Mouse (Mus musculus) gastrocnemius, postnatal 14 days (tissue): ENCODE measurements around the gene Rbks. TPM values are rescaled to one million over a fixed set of nuclear protein-coding genes. Genes with fewer than 3 reads are reported as not detected.

Experiments used
- DNase-seq: peaks from one replicate; pipeline ENCODE4 v3.0.0; 2021; ENCODE audit warnings: mixed read lengths
- intact Hi-C: fragments of 180-260 bp; cut with DNase I; formaldehyde crosslinking; loops from one replicate; pipeline ENCODE4 v1.15.1; 2025; ENCODE audit warnings: low total_unique reads
- long read RNA-seq, 2 experiments: library from polyadenylated mRNA; stranded (forward); transcript quantifications; one replicate each; pipeline ENCODE4 v2.0.0; 2021
- total RNA-seq, 2 experiments: library from RNA; stranded (reverse); gene quantifications; 2 replicates each; pipeline ENCODE4 v1.2.3; 2021

The Rbks gene
- total RNA-seq, result 1 to 10 TPM; 2.1 to 3.3 TPM
- long read RNA-seq, experiment 1, result 0 reads
- long read RNA-seq, experiment 2, result 0 reads

DNA sequence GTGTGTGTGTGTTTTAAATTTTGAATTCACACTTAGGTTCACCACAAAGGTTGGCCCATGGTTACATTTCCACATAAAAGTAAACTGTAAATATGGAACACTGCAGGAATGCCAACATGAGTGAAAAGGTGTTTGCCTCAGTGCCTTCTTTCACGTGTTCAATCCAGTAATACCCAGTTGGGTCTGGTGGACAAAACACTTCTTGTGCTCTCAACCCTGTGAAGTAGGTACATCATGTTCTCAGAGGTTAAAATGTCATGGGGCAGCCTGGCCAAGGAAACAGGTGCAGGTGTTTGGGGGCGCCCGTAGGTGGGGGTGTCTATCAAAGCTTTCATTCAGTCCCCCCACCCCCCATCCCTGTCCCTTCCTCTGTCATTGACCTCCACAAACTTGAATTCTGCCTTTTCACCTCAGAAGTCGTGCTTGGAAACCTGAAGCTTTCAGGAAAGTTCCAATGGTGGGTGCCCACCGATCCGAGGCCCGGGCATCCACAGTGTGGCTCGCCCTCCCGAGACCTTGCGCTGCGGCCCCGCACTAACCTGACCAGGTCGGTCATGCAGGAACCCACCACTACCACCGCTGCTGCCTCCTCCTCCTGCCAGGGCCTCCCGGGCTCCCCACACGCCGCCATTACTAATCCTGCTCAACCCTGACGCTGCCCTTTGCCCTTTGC lies at the start of gene Rbks:
Gene Rbks (minus strand): TSS at position 657 of the 673 bp plus-strand sequence.
- intact Hi-C loops, result no loop called here

DNA sequence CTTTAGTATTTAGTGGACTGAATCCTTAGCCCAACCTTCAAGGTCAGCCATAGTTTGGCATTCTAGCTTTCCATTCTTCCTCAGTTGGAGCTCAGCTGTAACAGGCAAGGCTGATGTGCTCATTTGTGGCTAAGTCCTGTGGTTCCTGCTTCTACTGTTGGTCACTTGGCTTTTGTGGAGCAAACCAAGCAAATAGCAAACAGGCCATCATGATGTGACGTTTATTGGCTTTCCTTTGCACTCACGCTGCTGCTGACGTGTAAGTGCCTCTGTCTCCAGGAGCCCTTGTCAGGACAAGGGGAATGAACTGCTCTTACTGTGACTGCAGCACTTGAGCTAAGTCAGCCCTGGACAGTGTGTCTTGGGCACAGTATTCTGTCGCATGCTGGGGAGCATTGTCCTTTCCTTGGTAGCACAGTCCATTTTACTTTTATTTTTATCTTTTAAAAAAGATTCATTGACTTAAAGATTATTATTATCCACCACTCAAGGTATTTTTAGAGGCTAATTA lies 45.1 kb upstream of the Rbks start:
- intact Hi-C loops, result no loop called here
- no peak for DNase-seq

More for the DNA sequence above, at the start of gene Rbks:
- DNase-seq, result no peak

DNA sequence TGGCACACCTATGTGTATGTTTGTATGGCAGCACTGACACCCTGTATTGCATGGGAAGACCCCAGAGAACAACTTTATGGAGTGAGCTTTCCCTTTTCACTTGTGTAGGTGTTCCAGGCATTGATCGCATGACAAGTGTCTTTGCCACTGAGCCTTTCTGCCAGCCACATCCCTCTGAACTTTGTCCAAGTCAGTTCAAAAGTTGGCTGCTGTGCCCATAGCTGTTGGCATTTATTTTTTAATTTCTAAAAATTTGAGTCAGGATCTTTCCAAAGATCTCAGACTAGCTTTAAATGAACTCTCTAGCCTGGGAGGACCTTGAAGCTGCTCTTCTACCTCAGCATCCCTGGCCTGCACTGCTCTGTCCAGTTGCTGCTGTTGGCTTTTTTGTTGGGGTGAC lies 44.5 kb upstream of the Rbks start:
- DNase-seq, result no peak
- intact Hi-C loops, result no loop called here

DNA sequence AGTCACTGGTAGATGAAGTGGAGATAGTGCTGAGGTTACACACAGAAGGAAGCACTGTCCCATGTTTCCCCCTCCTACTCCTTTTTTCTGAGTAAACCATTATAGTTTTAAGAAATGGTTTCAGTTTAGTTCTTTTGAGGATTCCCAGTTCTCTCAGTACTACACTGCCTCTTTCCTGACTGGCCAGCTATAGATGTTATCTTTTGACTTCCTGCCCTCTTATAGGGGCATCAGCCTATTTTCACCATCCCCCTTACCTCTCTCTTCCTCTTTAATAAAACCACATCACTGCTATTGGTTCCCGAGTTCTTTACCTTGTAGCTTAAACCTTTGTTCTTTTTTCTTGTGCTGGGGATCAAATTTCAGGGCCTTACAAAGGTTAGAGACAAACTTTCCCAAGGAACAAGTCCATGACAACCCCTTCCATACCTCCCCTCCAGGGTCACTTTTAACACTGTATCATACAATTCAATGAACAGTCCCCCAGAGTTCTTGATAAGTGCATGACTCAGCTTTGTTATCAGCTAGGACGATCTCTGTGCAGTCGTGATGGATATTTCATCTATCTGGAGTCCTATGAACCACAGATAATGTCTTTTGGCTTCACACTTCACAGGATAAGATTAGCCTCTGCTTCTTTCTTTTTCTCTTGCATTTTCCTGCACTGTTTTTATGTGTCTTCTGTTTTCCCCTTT lies 35.4 kb upstream of the Rbks start:
- no peak for DNase-seq
- intact Hi-C loops, result no loop called here

DNA sequence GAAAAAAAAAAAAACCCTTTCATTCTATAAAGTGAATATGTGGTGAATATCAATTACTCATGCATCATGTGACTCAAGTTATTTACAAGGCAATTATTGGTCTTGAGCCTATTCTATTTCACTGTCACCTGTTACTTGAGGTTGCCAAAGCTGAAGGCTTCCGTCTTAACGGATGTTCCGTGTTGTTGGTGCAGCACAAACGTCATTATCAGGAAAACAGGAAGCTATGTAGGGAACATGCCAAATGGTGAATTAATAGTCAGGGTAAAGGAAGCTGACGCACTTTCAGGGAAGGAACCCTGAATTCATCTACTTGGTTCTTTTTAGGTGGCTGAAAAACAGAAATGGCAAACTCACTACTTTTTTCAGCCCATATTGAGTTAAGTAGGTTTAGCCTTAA lies 30.0 kb upstream of the Rbks start:
- DNase-seq, result no peak
- intact Hi-C loops, result no loop called here

DNA sequence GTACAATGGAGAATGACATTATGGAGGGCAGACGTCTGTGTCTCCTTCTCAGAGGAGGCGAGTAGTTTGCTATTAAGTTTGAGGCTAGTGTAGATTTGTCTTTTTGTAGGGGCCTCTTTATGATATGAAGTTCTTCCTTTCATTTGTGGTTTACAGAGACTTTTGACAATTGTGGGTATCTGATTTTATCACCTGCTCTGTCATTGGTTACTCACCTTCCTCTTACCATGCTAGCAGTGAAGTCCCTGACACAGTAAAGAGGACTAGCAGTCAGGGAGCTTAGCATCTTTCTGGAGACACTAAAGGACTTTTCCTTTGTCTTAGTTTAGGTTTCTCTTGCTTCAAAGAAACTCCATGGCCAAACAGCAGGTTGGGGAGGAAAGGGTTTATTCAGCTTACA lies 28.5 kb upstream of the Rbks start:
- intact Hi-C loops, result no loop called here
- no peak for DNase-seq

DNA sequence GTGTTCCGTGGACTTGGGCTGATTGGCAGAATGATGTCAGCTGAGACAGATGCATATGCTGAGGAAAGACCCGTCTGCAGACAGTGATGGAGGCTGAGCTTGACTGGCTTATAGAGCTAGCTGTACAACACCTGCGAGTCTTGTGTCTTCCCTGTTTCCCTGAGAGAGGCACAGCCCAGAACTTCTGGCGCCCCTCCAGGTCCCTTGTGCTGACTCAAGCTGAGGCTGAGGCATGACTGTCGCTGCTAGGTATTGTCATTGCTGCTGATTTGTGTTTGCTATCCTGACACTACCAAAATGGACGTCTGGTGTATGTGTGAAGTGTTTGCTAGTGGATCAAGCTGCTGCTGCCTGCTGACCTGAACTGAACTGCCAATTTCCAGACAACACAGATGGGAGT lies 27.1 kb upstream of the Rbks start:
- intact Hi-C loops, result loop anchor here (5.0 kb wide), 1 partner anchor 1083 kb away; no protein-coding TSS in a partner anchor

DNA sequence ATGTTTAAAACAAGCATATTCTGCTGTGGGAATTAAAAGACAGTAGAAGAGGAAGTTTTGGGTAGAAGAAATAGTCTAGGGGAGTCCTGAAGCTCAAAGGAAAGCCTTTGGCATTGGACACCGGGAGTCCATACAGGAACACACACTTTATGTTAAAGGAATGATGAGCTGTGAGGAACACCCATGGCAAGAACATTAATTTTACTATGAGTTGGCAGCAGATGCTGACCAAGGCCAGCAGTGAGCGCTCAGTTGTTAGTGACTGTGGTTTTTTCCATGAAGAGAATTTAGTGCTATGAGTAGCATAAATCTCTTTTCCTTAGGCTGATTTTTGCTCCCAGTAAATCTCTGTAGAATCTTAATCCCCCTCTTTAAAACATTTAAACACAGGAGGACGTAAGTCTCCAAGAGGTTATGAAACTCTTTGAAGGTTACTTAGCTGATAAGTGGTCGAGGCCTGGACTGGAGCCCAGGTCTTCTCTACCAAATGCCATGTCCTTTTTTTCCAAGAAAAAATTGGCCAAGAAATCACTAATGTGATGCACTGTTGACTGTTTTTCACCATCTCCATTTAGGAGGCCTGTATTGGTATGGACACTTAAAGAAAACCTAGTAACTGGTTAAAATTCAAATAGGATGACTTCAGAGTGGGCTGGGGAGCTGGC lies 18.2 kb upstream of the Rbks start:
- intact Hi-C loops, result no loop called here
- no peak for DNase-seq

More for the DNA sequence above, 27.1 kb upstream of the Rbks start:
- DNase-seq, result no peak

DNA sequence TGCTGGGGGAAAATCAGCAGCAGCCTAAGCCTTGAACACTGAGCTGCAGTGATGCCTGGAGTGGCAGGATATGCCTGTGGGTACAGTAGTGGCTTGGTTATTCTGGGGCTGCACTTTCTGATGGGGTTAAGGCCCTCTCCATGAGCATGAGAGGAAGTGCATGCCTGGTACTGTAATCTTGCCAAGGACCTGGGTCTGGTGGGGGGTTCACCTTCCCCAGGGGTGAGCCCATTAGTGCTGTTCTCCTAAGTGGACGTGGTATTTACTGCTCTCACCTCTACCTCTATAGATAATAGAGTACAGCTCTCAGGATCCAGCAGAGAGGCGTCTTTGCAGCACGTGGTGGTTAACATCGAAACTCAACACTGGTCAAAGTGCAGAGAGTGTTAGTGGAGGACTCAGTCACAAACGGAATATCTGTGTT lies 16.4 kb upstream of the Rbks start:
- intact Hi-C loops, result no loop called here
- no peak for DNase-seq

DNA sequence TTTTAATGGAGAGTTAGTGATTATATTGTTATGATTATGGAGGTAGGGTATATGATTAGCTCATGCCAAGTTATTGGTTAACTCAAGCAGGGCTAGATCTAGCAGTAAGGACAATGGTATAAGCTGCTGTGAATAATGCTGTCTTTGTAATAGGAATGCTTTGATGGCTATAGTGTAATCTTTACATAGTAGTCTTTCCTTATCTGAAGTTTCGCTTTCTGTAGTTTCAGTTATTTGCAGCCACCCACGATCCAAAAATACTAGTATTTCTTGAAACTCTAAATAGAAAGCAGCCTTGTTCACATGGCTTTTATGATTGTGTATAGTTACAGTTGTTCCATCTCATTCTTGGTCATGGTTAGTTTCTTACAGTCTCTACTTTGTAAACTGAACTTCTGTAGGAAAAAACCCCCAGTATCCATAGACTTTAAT lies 15.9 kb upstream of the Rbks start:
- DNase-seq, result no peak
- intact Hi-C loops, result no loop called here

DNA sequence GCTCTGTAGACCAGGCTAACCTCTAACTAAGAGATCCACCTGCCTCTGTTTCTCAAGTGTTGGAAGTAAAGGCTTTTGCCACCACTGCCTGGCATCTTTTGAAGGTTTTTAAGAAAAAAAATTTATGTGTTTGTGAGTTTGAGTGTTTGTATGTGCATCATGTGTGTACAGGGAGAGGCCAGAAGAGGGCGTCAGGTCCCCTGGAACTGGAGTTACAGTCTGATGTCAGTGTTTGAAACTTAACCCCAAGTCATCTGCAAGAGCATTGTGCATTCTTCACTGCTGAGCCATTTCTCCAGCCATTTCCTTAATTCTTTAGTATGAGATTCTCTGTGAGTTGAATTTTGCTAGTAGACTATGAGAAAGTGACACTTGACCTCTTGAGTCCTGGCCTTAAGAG lies 12.0 kb upstream of the Rbks start:
- DNase-seq, result no peak
- intact Hi-C loops, result loop anchor here (10.0 kb wide), 1 partner anchor 185 kb away; no protein-coding TSS in a partner anchor

DNA sequence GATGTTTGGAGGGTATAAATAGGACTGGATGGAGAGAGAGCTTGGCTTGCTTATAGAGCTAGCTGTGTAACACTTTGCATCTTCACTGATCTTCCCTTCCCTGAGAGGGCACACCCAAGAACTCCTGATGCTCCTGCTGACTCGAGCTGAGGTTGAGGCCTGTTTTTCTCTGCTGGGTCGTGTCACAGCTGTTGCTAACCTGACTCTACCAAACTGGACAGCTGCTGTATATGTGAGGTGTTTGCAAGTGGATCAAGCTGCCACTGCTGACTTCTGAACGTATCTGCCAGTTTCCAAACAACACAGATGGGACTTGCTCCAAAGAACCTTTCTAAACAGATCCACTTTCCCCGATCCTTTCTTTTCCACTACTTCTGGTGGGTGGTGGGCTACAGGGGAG lies 9.4 kb upstream of the Rbks start:
- intact Hi-C loops, result loop anchor here (10.0 kb wide), 1 partner anchor 188 kb away; no protein-coding TSS in a partner anchor
- DNase-seq, result no peak

DNA sequence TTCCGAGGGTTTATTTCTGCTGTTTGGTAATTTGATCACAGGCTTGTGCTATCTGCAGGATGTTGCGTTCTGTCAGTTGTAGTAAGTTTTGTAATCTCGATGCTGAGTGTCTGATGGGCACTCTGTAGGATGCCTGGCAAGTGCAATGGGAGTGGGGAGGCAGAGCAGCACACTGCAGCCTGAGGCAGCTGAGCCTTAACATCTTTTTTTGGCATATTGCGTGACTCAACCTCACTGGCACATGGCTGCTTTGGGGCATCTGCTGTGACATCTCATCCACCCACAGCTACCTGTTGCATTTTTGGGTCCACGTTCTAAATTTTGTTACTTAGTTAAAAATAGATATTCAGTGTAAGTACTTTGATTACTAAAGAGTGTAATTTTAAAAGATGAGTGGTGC lies 7.5 kb upstream of the Rbks start:
- intact Hi-C loops, result loop anchor here (10.0 kb wide), 1 partner anchor 190 kb away; no protein-coding TSS in a partner anchor
- no peak for DNase-seq

DNA sequence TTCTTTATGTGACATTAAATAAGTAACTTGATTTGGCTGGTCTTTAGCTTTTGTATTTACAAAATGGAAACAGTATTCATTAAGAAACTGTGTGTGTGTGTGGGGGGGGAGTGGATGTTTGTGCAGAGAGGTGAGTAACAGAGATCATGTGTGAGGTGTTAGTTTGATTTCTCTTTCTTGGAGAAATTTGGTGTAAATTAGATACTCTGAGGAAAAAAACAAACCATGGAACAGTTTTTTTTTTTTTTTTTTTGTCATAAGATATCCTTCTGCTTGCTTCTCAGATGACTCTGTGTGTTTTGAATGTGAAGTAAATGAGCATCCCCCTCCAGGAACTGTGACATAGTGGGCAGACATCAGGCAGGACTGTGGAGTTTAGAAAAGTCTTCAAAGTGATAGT lies 2.0 kb upstream of the Rbks start:
- intact Hi-C loops, result no loop called here
- no peak for DNase-seq

DNA sequence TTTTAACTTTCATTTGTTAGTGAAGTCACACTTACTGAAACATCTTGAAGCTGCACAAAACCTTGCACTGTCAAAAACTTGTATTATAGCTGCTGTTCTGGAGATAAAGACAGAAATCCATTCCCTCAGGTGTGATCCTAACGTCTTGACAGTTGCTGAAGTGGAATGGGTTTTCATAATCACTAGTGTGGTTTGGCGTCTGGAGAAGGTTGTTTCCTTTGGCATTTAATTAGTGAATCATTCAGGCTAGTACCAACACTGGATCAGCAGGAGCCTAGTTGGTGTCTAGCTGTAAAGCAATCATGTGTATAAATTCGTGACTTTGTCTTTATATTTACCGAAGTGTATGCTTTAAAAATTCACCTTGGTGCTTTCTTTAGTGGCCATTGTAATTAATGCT lies 1.5 kb upstream of the Rbks start:
- intact Hi-C loops, result no loop called here
- no peak for DNase-seq

DNA sequence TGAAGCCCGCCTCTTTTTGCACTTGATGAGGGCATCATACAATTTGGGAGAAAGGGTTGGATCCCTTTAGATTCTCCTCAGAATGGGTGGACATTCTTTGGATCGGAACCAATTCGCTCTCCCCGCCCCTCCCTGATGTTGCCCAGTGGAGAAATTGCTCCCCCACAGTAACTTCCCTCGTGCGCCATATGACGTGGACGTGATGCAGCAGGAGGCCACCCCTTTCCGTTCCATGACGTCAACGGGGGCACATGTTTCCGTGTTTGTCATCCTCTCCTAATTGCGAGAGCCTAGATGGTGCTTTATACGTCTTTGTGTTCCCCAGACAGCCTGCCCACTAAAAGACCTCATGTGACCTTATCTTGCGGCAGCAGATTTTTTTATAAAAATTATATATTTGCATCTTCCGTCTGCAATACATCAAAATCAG lies 885 bp upstream of the Rbks start:
- peak; percentile 75 for DNase-seq
- intact Hi-C loops, result no loop called here

DNA sequence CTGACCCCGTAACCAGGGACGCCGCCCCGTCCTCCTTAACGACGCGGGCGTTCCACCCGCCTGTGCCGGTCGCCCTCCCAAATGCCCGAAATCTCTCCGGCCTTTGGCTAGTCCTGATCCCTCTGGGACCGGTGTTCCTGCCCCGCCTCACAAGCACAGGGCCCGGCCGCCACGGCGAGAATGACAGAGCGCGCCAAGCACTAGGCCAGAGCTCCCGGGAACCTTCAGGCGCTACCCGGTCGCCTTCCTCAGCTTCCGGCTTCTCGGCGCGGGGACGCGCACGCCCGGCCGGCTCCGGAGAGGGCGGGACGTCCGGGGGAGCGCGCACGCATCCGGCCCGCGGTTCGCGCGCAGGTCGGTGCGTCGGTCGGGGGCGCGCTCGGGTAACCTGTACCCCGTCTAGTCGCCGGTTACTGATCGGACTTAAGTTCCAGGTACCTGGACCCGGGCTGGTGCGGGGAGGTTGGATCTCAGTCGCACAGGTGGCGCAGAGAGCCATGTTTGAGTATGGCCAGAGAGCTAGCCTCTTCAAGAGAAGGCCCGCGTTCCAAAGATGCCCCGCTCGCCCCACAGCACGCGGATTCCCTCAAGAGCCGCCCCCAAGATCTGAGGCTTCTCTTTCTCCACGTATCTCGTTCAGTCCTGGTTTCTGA lies 343 bp upstream of the Rbks start, which contains the start of gene Babam2:
Gene Babam2 (plus strand): TSS at position 41 of the 653 bp plus-strand sequence.
- intact Hi-C loops, result no loop called here
- peak; percentile 92 for DNase-seq

DNA sequence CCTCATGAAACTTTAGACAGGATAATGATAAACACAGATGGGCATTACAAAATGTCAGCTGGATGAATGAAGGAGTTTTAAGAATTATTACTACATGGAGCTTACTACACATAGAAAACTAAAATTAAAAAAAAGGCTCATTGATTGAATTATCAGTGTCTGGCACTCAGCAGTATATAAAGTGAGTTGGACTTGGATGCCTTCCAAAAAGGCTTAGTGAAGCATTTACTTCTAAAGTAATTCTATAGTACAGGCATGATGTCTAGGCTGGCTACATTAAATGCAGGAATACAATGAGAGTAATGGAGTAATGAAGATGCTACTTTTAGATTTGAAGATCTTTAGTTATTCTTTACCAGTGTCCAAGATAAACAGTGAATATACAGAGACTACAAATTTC lies 4.2 kb downstream of the Rbks start:
- no peak for DNase-seq
- intact Hi-C loops, result no loop called here

DNA sequence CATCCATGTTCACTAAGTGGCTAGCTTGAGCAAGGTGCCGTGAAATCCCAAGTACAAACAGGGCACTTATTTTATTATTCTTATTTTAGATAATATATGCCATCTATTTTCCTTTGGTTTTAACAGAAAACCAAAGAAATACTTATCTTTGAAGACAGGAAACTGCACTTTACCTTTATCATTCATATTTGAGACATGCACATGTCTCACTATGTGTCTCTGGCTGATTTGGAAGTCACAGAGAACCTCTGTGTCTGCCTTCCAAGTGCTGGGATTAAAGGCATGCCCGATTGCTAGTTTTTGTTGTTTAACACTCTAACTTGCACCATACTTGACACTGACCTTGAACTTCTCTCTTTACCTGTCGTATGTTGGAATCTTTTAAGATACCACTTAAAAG lies 9.5 kb downstream of the Rbks start:
- intact Hi-C loops, result no loop called here

DNA sequence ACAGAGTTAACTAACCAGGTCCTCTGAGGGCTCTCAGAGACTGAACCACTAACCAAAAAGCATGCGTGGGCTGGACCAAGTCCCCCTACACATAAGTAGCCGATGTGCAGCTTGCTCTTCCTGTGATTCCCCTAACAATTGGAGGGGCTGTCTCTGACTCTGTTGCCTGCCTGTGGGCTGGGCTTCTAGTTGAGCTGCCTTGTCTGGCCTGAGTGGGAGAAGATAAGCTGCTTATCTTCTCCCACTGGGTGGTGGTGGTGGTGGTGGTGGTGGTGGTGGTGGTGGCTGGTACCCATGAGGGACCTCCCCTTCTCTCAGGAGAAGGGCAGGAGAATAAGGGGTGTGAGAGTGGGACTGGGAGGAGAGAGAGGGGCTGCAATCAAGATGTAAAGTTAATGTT lies 11.4 kb downstream of the Rbks start:
- intact Hi-C loops, result no loop called here
- DNase-seq, result no peak

More for the DNA sequence above, 9.5 kb downstream of the Rbks start:
- DNase-seq, result no peak
